8 mouse cellular contexts compared by ENCODE assay signal in genomic region chr4:144998808-144999571, GRCm38 (mm10).
DNase-seq lines count a peak whose midpoint lies in the region; ATAC-seq and TF ChIP-seq lines count a peak whose summit lies in the region.

No protein-coding gene starts in this region.

- no peak overlapping the region for H3K4me3 ChIP-seq in forebrain, embryonic 14.5 days (ENCODE audit: low read depth, low read length)
- no peak overlapping the region for H3K4me3 ChIP-seq in forebrain, postnatal 0 days (ENCODE audit: low read depth, low read length)
- H3K4me3 ChIP-seq in neural tube, embryonic 11.5 days (ENCODE audit: low read depth, low read length): no peak overlapping the region
- H3K4me3 ChIP-seq in liver, embryonic 11.5 days (ENCODE audit: low read depth, low read length): no peak overlapping the region

- H3K9me3 ChIP-seq in forebrain, embryonic 14.5 days (replicated peaks; ENCODE audit: control insufficient read depth, low read length): no peaks in the 10 kb centered on the region
- no peaks in the 10 kb centered on the region for H3K9me3 ChIP-seq in forebrain, postnatal 0 days (ENCODE audit: low read length)
- H3K9me3 ChIP-seq in neural tube, embryonic 11.5 days (ENCODE audit: control insufficient read depth, low read length): no peaks in the 10 kb centered on the region
- no peaks in the 10 kb centered on the region for H3K9me3 ChIP-seq in liver, embryonic 11.5 days (ENCODE audit: control insufficient read depth, low read length)

- no peak for TF ChIP-seq CTCF in forebrain, postnatal 0 days (IDR thresholded peaks at IDR 0.05; ENCODE audit: low read depth)

- H3K9ac ChIP-seq in forebrain, embryonic 14.5 days (ENCODE audit: low read length): no peak overlapping the region
- H3K9ac ChIP-seq in forebrain, postnatal 0 days: no peak overlapping the region
- H3K9ac ChIP-seq in neural tube, embryonic 11.5 days (ENCODE audit: low read length): no peak overlapping the region; the same call in 1 of the 2 replicates
- no peak overlapping the region; the same call in 1 of the 2 replicates for H3K9ac ChIP-seq in liver, embryonic 11.5 days (ENCODE audit: low read depth, low read length)

- H3K27ac ChIP-seq in forebrain, embryonic 14.5 days (ENCODE audit: low read depth, low read length): no peak overlapping the region
- no peak overlapping the region for H3K27ac ChIP-seq in forebrain, postnatal 0 days (ENCODE audit: low read depth, low read length)
- peak overlapping the region; percentile 92 for H3K27ac ChIP-seq in neural tube, embryonic 11.5 days (ENCODE audit: low read depth, low read length)
- peak overlapping the region; percentile 63; the same call in 1 of the 2 replicates for H3K27ac ChIP-seq in liver, embryonic 11.5 days (ENCODE audit: low read depth, low read length)

- no peak for DNase-seq in forebrain, embryonic 14.5 days (ENCODE audit: low spot score)
- DNase-seq in forebrain, postnatal 0 days: no peak
- no peak for DNase-seq in neural tube, embryonic 11.5 days (ENCODE audit: low spot score)
- no peak for DNase-seq in neural tube, embryonic 10.5 days (ENCODE audit: extremely low spot score, low spot score)
- DNase-seq in liver, embryonic 11.5 days (ENCODE audit: low spot score): no peak
- peak; percentile 46 for DNase-seq in thymus, postnatal 14 days
- no peak for DNase-seq in retina, embryonic 14.5 days (ENCODE audit: low spot score)
- DNase-seq in lung, postnatal 10 days: no peak

- 88% methylated on average over 2 of the region's 2 CpGs for WGBS in forebrain, embryonic 14.5 days
- WGBS in forebrain, postnatal 0 days: 88% methylated on average over 2 of the region's 2 CpGs
- 70% methylated on average over 2 of the region's 2 CpGs for WGBS in neural tube, embryonic 11.5 days
- 78% methylated on average over 2 of the region's 2 CpGs for whole genome bisulfite sequencing in liver, embryonic 11.5 days

- no peak overlapping the region for H3K4me2 ChIP-seq in forebrain, embryonic 14.5 days (ENCODE audit: low read length)
- no peak overlapping the region for H3K4me2 ChIP-seq in forebrain, postnatal 0 days (ENCODE audit: low read depth)
- H3K4me2 ChIP-seq in neural tube, embryonic 11.5 days (ENCODE audit: low read depth): no peak overlapping the region
- no peak overlapping the region for H3K4me2 ChIP-seq in liver, embryonic 11.5 days

- ATAC-seq in forebrain, embryonic 14.5 days: peak; percentile 8; the same call in 1 of the 2 replicates
- no peak for ATAC-seq in forebrain, postnatal 0 days
- ATAC-seq in neural tube, embryonic 11.5 days (ENCODE audit: insufficient read depth, low FRiP score, low TSS enrichment): no peak
- no peak for ATAC-seq in liver, embryonic 11.5 days (replicated peaks; ENCODE audit: low FRiP score)

- no peaks in the 10 kb centered on the region for H3K36me3 ChIP-seq in forebrain, embryonic 14.5 days (ENCODE audit: control insufficient read depth, insufficient read depth, low read length)
- H3K36me3 ChIP-seq in forebrain, postnatal 0 days (ENCODE audit: insufficient read depth): no peaks in the 10 kb centered on the region
- no peaks in the 10 kb centered on the region for H3K36me3 ChIP-seq in neural tube, embryonic 11.5 days (ENCODE audit: control insufficient read depth, insufficient read depth, low read length)
- H3K36me3 ChIP-seq in liver, embryonic 11.5 days (ENCODE audit: control insufficient read depth, insufficient read depth, low read length): no peaks in the 10 kb centered on the region

- H3K27me3 ChIP-seq in forebrain, embryonic 14.5 days (replicated peaks; ENCODE audit: control insufficient read depth, insufficient read depth, low read length): no peaks in the 10 kb centered on the region
- H3K27me3 ChIP-seq in forebrain, postnatal 0 days (ENCODE audit: insufficient read depth, low read length): no peaks in the 10 kb centered on the region
- H3K27me3 ChIP-seq in neural tube, embryonic 11.5 days (ENCODE audit: control insufficient read depth, insufficient read depth, low read length): no peaks in the 10 kb centered on the region
- H3K27me3 ChIP-seq in liver, embryonic 11.5 days (replicated peaks; ENCODE audit: control insufficient read depth, insufficient read depth, low read length): no peaks in the 10 kb centered on the region

- H3K4me1 ChIP-seq in forebrain, embryonic 14.5 days (ENCODE audit: control insufficient read depth, insufficient read depth, low read length): peaks cover 9% of the 10 kb centered on the region; the same call in 1 of the 2 replicates
- H3K4me1 ChIP-seq in forebrain, postnatal 0 days (ENCODE audit: insufficient read depth): no peaks in the 10 kb centered on the region
- peaks cover 27% of the 10 kb centered on the region for H3K4me1 ChIP-seq in neural tube, embryonic 11.5 days (ENCODE audit: control insufficient read depth, insufficient read depth, low read length)
- H3K4me1 ChIP-seq in liver, embryonic 11.5 days (replicated peaks; ENCODE audit: control insufficient read depth, insufficient read depth, low read length): peaks cover 18% of the 10 kb centered on the region

Comparison
In these comparisons a context has a peak if more than half of its experiments do, and no peak if none do; other contexts are left out.
1. H3K27ac ChIP-seq: peak in neural tube, embryonic 11.5 days (single experiment) and liver, embryonic 11.5 days (single experiment); none in forebrain, embryonic 14.5 days (single experiment) and forebrain, postnatal 0 days (single experiment).